Mouse (Mus musculus) layer of hippocampus, adult 9-11 months (tissue): ENCODE data around the gene Map2k7.
"Not testable (repeated sequence)": the region's sequence is repeated elsewhere in the genome, so short reads cannot be mapped to it uniquely, and the experiment has no call there.

Experiments
- DNase-seq: peaks from one replicate; pipeline ENCODE4 v3.0.0; 2022

Map2k7 gene

GRCm38 (mm10) chr8:4226739-4227347, 11.7 kb upstream of the Map2k7 start, which contains the start of gene Lrrc8e:
TSS of gene Lrrc8e (plus strand) at chr8:4226827.
- DNase-seq, result no peak

GRCm38 (mm10) chr8:4227919-4228318, 10.6 kb upstream of the Map2k7 start:
- DNase-seq, result no peak

GRCm38 (mm10) chr8:4229784-4230183, 8.8 kb upstream of the Map2k7 start:
- DNase-seq, result no peak

GRCm38 (mm10) chr8:4230612-4231351, 7.8 kb upstream of the Map2k7 start:
- DNase-seq, result no peak

- DNase-seq, result no peak
Observed at GRCm38 (mm10) chr8:4237814-4238433, 616 bp upstream of the Map2k7 start.

- DNase-seq, result no peak
Observed at GRCm38 (mm10) chr8:4239193-4239890, 802 bp downstream of the Map2k7 start.

- DNase-seq, result no peak
Observed at GRCm38 (mm10) chr8:4245061-4245460, 6.5 kb downstream of the Map2k7 start.

- DNase-seq, result no peak
Observed at GRCm38 (mm10) chr8:4245737-4246136, 7.2 kb downstream of the Map2k7 start.

GRCm38 (mm10) chr8:4247241-4247640, 8.7 kb downstream of the Map2k7 start:
- no peak for DNase-seq

GRCm38 (mm10) chr8:4247951-4248540, 9.5 kb downstream of the Map2k7 start, which contains the start of gene Tgfbr3l:
TSS of gene Tgfbr3l (plus strand) at chr8:4248214.
- no peak for DNase-seq

GRCm38 (mm10) chr8:4249213-4249612, 10.7 kb downstream of the Map2k7 start:
- DNase-seq, result no peak

GRCm38 (mm10) chr8:4250306-4250970, 11.9 kb downstream of the Map2k7 start:
- DNase-seq, result peak; percentile 84

- no peak for DNase-seq
Observed at GRCm38 (mm10) chr8:4252116-4252760, 13.7 kb downstream of the Map2k7 start.

- DNase-seq, result peak; percentile 95
Observed at GRCm38 (mm10) chr8:4252934-4253841, 14.6 kb downstream of the Map2k7 start, which contains the start of gene Snapc2. TSS of gene Snapc2 (plus strand) at chr8:4253080.

GRCm38 (mm10) chr8:4254001-4254400, 15.5 kb downstream of the Map2k7 start:
- DNase-seq, result peak; percentile 76

- not testable (repeated sequence) for DNase-seq
Observed at GRCm38 (mm10) chr8:4255471-4255870, 16.9 kb downstream of the Map2k7 start.

- peak; percentile 94 for DNase-seq
Observed at GRCm38 (mm10) chr8:4256911-4257310, 18.4 kb downstream of the Map2k7 start.

GRCm38 (mm10) chr8:4257350-4257749, 18.8 kb downstream of the Map2k7 start:
- no peak for DNase-seq

- peak; percentile 83 for DNase-seq
Observed at GRCm38 (mm10) chr8:4258233-4258632, 19.7 kb downstream of the Map2k7 start.

GRCm38 (mm10) chr8:4258678-4259077, 20.1 kb downstream of the Map2k7 start:
- DNase-seq, result no peak
